13 mouse cellular contexts compared by ENCODE assay signal in the genomic region with DNA sequence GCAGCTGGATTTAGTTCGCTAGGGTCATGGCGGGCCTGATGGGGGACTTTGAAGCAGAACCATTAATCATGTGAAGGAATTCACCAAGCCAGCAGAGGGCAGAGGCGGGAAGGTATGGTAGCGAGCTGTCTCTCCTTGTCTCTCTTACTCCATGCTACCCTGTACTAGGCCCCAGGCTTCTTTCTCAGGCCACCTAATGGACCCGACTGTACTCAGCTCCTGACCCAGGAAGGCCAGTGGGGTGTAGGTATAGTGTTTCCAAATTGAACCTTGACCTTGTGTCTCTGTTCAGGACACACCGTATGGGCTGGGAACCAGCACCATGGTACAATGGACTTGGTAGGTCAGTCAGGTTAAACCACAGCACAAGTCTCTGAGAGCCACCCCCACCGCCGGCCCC.
A peak's percentile ranks its signal among the peaks of the same experiment; 100 is the strongest.
DNase-seq lines count a peak whose midpoint lies in the region; ATAC-seq and TF ChIP-seq lines count a peak whose summit lies in the region.
"Had no signal": no experiment of that assay in that cellular context is flagged by ENCODE, and none has a peak within 500 bp of the region (broad histone marks: within the 10 kb centered on the region; RNA-seq: fewer than 3 reads in every experiment).

No protein-coding gene starts in this region.

- peak; percentile 27; the same call in 1 of the 2 replicates for ATAC-seq in heart, postnatal 0 days (ENCODE audit: insufficient read depth, low read depth)
- ATAC-seq in midbrain, embryonic 13.5 days: 0 out of 2 replicates have a peak, but pooled peaks have one; percentile 29
- ATAC-seq in midbrain, embryonic 14.5 days (ENCODE audit: low FRiP score, low TSS enrichment): no peak
- 0 out of 2 replicates have a peak, but pooled peaks have one; percentile 49 for ATAC-seq in neural tube, embryonic 14.5 days (ENCODE audit: low read depth)

- no peak; the same call in 1 of the 2 replicates for TF ChIP-seq CTCF in heart, postnatal 0 days (IDR thresholded peaks at IDR 0.05; ENCODE audit: low read depth)

- no peaks in the 10 kb centered on the region for H3K27me3 ChIP-seq in heart, postnatal 0 days (ENCODE audit: control insufficient read depth, insufficient read depth, low read length)
- H3K27me3 ChIP-seq in midbrain, embryonic 13.5 days: no peaks in the 10 kb centered on the region
- H3K27me3 ChIP-seq in midbrain, embryonic 14.5 days (ENCODE audit: control insufficient read depth, insufficient read depth, low read length): no peaks in the 10 kb centered on the region
- H3K27me3 ChIP-seq in neural tube, embryonic 14.5 days (ENCODE audit: control insufficient read depth, insufficient read depth, low read length): no peaks in the 10 kb centered on the region

- WGBS in heart, postnatal 0 days: 52% methylated on average over 8 of the region's 8 CpGs
- WGBS in midbrain, embryonic 13.5 days: 68% methylated on average over 8 of the region's 8 CpGs
- WGBS in midbrain, embryonic 14.5 days: 75% methylated on average over 8 of the region's 8 CpGs
- 61% methylated on average over 8 of the region's 8 CpGs for WGBS in neural tube, embryonic 14.5 days

- peaks cover 21% of the 10 kb centered on the region for H3K4me1 ChIP-seq in heart, postnatal 0 days (ENCODE audit: control insufficient read depth, insufficient read depth)
- H3K4me1 ChIP-seq in midbrain, embryonic 13.5 days (replicated peaks): peaks cover 17% of the 10 kb centered on the region
- H3K4me1 ChIP-seq in midbrain, embryonic 14.5 days (ENCODE audit: control insufficient read depth, insufficient read depth, low read length): 0 out of 2 replicates have a peak, but pooled peaks cover 2% of the 10 kb centered on the region
- peaks cover 5% of the 10 kb centered on the region; the same call in 1 of the 2 replicates for H3K4me1 ChIP-seq in neural tube, embryonic 14.5 days (ENCODE audit: control insufficient read depth, insufficient read depth, low read length)

- H3K4me3 ChIP-seq in heart, postnatal 0 days (ENCODE audit: low read depth, low read length): no peak overlapping the region
- H3K4me3 ChIP-seq in midbrain, embryonic 13.5 days (replicated peaks): no peak overlapping the region
- H3K4me3 ChIP-seq in midbrain, embryonic 14.5 days (replicated peaks; ENCODE audit: low read depth, low read length): no peak overlapping the region
- H3K4me3 ChIP-seq in neural tube, embryonic 14.5 days (ENCODE audit: low read depth, low read length): no peak overlapping the region

- no peak overlapping the region for H3K27ac ChIP-seq in heart, postnatal 0 days (ENCODE audit: low read depth)
- no peak overlapping the region for H3K27ac ChIP-seq in midbrain, embryonic 13.5 days
- no peak overlapping the region for H3K27ac ChIP-seq in midbrain, embryonic 14.5 days (replicated peaks; ENCODE audit: low read depth, low read length)
- H3K27ac ChIP-seq in neural tube, embryonic 14.5 days (ENCODE audit: low read depth, low read length): no peak overlapping the region; the same call in 1 of the 2 replicates

- no peak for TF ChIP-seq EP300 in heart, postnatal 0 days (IDR thresholded peaks at IDR 0.05; ENCODE audit: low read depth)

- peak; percentile 31 to 34 for DNase-seq in cerebellum, postnatal 10 days
- DNase-seq in cerebellum, adult 8-10 months: no peak
- no peak for DNase-seq in heart, postnatal 0 days (ENCODE audit: low spot score)
- DNase-seq in heart, postnatal 10 days: no peak
- no peak for DNase-seq in midbrain, embryonic 14.5 days
- no peak for DNase-seq in spleen, adult 18-20 months
- DNase-seq: adrenal gland, postnatal 25 days; heart, adult 11 months; kidney, adult 18-20 months; layer of hippocampus, postnatal 36 days; lung, adult 18-20 months had no signal

- no peak overlapping the region for H3K4me2 ChIP-seq in heart, postnatal 0 days (ENCODE audit: low read depth, low read length)
- H3K4me2 ChIP-seq in midbrain, embryonic 13.5 days (replicated peaks): no peak overlapping the region
- H3K4me2 ChIP-seq in midbrain, embryonic 14.5 days (ENCODE audit: low read length): no peak overlapping the region
- H3K4me2 ChIP-seq in neural tube, embryonic 14.5 days (ENCODE audit: low read depth, low read length): no peak overlapping the region

- H3K36me3 ChIP-seq in heart, postnatal 0 days (replicated peaks; ENCODE audit: control insufficient read depth, insufficient read depth, low read length): no peaks in the 10 kb centered on the region
- no peaks in the 10 kb centered on the region for H3K36me3 ChIP-seq in midbrain, embryonic 13.5 days
- no peaks in the 10 kb centered on the region for H3K36me3 ChIP-seq in midbrain, embryonic 14.5 days (ENCODE audit: control insufficient read depth, insufficient read depth, low read length)
- H3K36me3 ChIP-seq in neural tube, embryonic 14.5 days (ENCODE audit: control insufficient read depth, insufficient read depth, low read length): no peaks in the 10 kb centered on the region

- no peaks in the 10 kb centered on the region for H3K9me3 ChIP-seq in heart, postnatal 0 days (replicated peaks; ENCODE audit: control insufficient read depth, low read length)
- H3K9me3 ChIP-seq in midbrain, embryonic 13.5 days: no peaks in the 10 kb centered on the region
- H3K9me3 ChIP-seq in midbrain, embryonic 14.5 days (ENCODE audit: control insufficient read depth, low read length): no peaks in the 10 kb centered on the region
- H3K9me3 ChIP-seq in neural tube, embryonic 14.5 days (ENCODE audit: control insufficient read depth, low read length): no peaks in the 10 kb centered on the region

- intact Hi-C loops in heart, postnatal 10 days (cut with DNase I): no loop called here

- no peak overlapping the region for H3K9ac ChIP-seq in heart, postnatal 0 days (replicated peaks; ENCODE audit: low read depth, low read length)
- no peak overlapping the region for H3K9ac ChIP-seq in midbrain, embryonic 13.5 days (replicated peaks)
- H3K9ac ChIP-seq in midbrain, embryonic 14.5 days (replicated peaks; ENCODE audit: low read length): no peak overlapping the region
- H3K9ac ChIP-seq in neural tube, embryonic 14.5 days (replicated peaks; ENCODE audit: low read depth, low read length): no peak overlapping the region

Comparison
In these comparisons a context has a peak if more than half of its experiments do, and no peak if none do; other contexts are left out.
1. DNase-seq: peak in cerebellum, postnatal 10 days (2 of 2); none in cerebellum, adult 8-10 months (single experiment), heart, postnatal 0 days (single experiment), heart, postnatal 10 days (0 of 2), midbrain, embryonic 14.5 days (single experiment) and spleen, adult 18-20 months (0 of 2).